Mouse (Mus musculus): ENCODE measurements at regions not wholly inside any gene's neighbourhood (a gene's known extent, or its start where the extent isn't known, plus 50 kb on each side); places are given as distances from the start of the nearest gene placed in this dataset.
A peak's percentile ranks its signal among the peaks of the same experiment; 100 is the strongest.

GRCm38 (mm10) chr13:110871776-110872135 lies 383.1 kb upstream of the Actbl2 start:
- intact Hi-C loops (cut with DNase I) = no loop called here
- no peak for DNase-seq

GRCm38 (mm10) chr13:110881573-110881972 lies 373.2 kb upstream of the Actbl2 start:
- no peak for DNase-seq
- intact Hi-C loops (cut with DNase I) = no loop called here

GRCm38 (mm10) chr13:110882173-110882572 lies 372.6 kb upstream of the Actbl2 start:
- DNase-seq = no peak
- intact Hi-C loops (cut with DNase I) = no loop called here

GRCm38 (mm10) chr13:110882661-110883172 lies 372.1 kb upstream of the Actbl2 start:
- intact Hi-C loops (cut with DNase I) = no loop called here
- no peak for DNase-seq

- intact Hi-C loops (cut with DNase I) = no loop called here
- DNase-seq = no peak
Observed at GRCm38 (mm10) chr13:110893909-110894308, 360.9 kb upstream of the Actbl2 start.

- intact Hi-C loops (cut with DNase I) = no loop called here
- DNase-seq = no peak
Observed at GRCm38 (mm10) chr13:110895349-110895748, 359.5 kb upstream of the Actbl2 start.

- intact Hi-C loops (cut with DNase I) = no loop called here
- DNase-seq = no peak
Observed at GRCm38 (mm10) chr13:110895900-110896299, 358.9 kb upstream of the Actbl2 start.

- DNase-seq = no peak
Observed at GRCm38 (mm10) chr13:110897621-110898020, 357.2 kb upstream of the Actbl2 start.

GRCm38 (mm10) chr13:110902994-110903644 lies 351.7 kb upstream of the Actbl2 start:
- intact Hi-C loops (cut with DNase I) = no loop called here
- DNase-seq = peak; percentile 75

More at GRCm38 (mm10) chr13:110897621-110898020, 357.2 kb upstream of the Actbl2 start:
- intact Hi-C loops (cut with DNase I) = no loop called here

GRCm38 (mm10) chr13:110907319-110907955 lies 347.4 kb upstream of the Actbl2 start:
- intact Hi-C loops (cut with DNase I) = no loop called here
- peak; percentile 10 for DNase-seq

- no peak for DNase-seq
- intact Hi-C loops (cut with DNase I) = no loop called here
Observed at GRCm38 (mm10) chr13:110911866-110912265, 342.9 kb upstream of the Actbl2 start.

GRCm38 (mm10) chr13:110913177-110913576 lies 341.6 kb upstream of the Actbl2 start:
- intact Hi-C loops (cut with DNase I) = no loop called here

GRCm38 (mm10) chr13:110913687-110914086 lies 341.1 kb upstream of the Actbl2 start:
- intact Hi-C loops (cut with DNase I) = no loop called here
- DNase-seq = peak; percentile 47

More at GRCm38 (mm10) chr13:110913177-110913576, 341.6 kb upstream of the Actbl2 start:
- no peak for DNase-seq

GRCm38 (mm10) chr13:110915161-110915560 lies 339.7 kb upstream of the Actbl2 start:
- intact Hi-C loops (cut with DNase I) = no loop called here
- DNase-seq = no peak

GRCm38 (mm10) chr13:110923936-110924335 lies 330.9 kb upstream of the Actbl2 start:
- DNase-seq = no peak
- intact Hi-C loops (cut with DNase I) = no loop called here

- no peak for DNase-seq
- intact Hi-C loops (cut with DNase I) = no loop called here
Observed at GRCm38 (mm10) chr13:110924897-110925296, 329.9 kb upstream of the Actbl2 start.

- intact Hi-C loops (cut with DNase I) = no loop called here
- no peak for DNase-seq
Observed at GRCm38 (mm10) chr13:110928143-110928542, 326.7 kb upstream of the Actbl2 start.

GRCm38 (mm10) chr13:110928894-110929293 lies 325.9 kb upstream of the Actbl2 start:
- intact Hi-C loops (cut with DNase I) = no loop called here
- DNase-seq = no peak

GRCm38 (mm10) chr13:110929579-110929978 lies 325.2 kb upstream of the Actbl2 start:
- intact Hi-C loops (cut with DNase I) = no loop called here
- no peak for DNase-seq

GRCm38 (mm10) chr13:110941587-110941986 lies 313.2 kb upstream of the Actbl2 start:
- DNase-seq = no peak
- intact Hi-C loops (cut with DNase I) = no loop called here

- no peak for DNase-seq
- intact Hi-C loops (cut with DNase I) = no loop called here
Observed at GRCm38 (mm10) chr13:110942986-110943644, 311.7 kb upstream of the Actbl2 start.

- DNase-seq = no peak
- intact Hi-C loops (cut with DNase I) = no loop called here
Observed at GRCm38 (mm10) chr13:110944061-110944460, 310.8 kb upstream of the Actbl2 start.
